Mouse (Mus musculus): Measurements from ENCODE around the gene Mafk. TPM values are rescaled to one million over a fixed set of nuclear protein-coding genes. Genes with fewer than 3 reads are reported as not detected.

Mafk gene
- polyA plus RNA-seq, 1 experiment = 15.6 TPM

DNA sequence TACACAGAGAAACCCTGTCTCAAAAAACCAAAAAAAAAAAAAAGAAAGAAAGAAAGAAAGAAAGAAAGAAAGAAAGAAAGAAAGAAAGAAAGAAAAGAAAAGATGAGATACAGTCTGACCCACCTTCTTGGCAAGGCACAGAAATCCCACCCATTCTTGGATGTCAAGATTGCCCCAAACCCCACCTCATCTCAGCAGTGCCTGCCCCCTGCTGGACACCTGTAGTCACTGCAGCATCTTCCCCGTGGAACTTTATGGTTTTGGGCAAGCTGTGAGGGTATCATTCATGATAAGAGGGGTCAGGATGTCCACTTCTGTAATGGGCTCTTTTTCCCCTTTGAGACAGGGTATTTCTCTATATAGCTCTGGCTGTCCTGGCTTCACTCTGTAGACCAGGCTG lies 26.0 kb downstream of the Mafk start:
- no peaks in the 10 kb centered on the region for H3K27me3 ChIP-seq (ENCODE audit: control insufficient read depth, insufficient read depth, low read length, poor library complexity, severe bottlenecking)
- no peak overlapping the region for H3K9ac ChIP-seq (ENCODE audit: low read depth, poor library complexity, severe bottlenecking)
- H3K4me1 ChIP-seq (ENCODE audit: control insufficient read depth, insufficient read depth, low read length) = no peaks in the 10 kb centered on the region
- no peaks in the 10 kb centered on the region for H3K9me3 ChIP-seq (replicated peaks; ENCODE audit: control insufficient read depth, insufficient read depth, low read length, poor library complexity, severe bottlenecking)
- no peak overlapping the region for H3K27ac ChIP-seq (ENCODE audit: insufficient read depth, low read length)
- TF ChIP-seq EP300 (IDR thresholded peaks at IDR 0.05; ENCODE audit: insufficient read depth, low read depth, low read length) (no peak), CTCF (IDR thresholded peaks at IDR 0.05; ENCODE audit: low read depth, low read length) (peak; percentile 93)
- H3K4me3 ChIP-seq (ENCODE audit: low read depth, low read length) = no peak overlapping the region
- no peaks in the 10 kb centered on the region; the same call in 1 of the 2 replicates for H3K36me3 ChIP-seq (ENCODE audit: control insufficient read depth, insufficient read depth, low read length, poor library complexity, severe bottlenecking)

DNA sequence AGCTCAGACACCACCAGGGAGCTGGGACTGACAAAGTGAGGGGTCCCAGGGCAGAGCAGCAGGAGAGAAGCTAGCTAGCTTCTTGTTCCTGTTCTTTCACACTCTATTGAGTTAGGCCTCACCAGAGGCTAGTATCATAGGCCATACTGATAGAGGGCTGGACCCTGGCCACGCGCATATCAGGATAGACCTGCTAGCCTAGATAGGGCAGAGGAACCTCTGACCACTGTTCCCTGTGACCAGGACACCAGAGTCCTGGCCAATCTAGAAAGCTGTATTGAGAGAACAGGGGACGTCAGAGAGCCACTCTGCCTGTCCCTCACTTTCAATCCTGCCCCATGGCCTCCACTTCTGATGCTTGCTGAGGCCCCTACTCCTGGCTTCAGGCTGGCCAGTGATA lies 26.7 kb downstream of the Mafk start:
- H3K4me3 ChIP-seq (ENCODE audit: low read depth, low read length) = no peak overlapping the region
- TF ChIP-seq CTCF (IDR thresholded peaks at IDR 0.05; ENCODE audit: low read depth, low read length) (no peak), POLR2A (IDR thresholded peaks at IDR 0.05; ENCODE audit: insufficient read depth, low read length) (no peak), EP300 (IDR thresholded peaks at IDR 0.05; ENCODE audit: insufficient read depth, low read depth, low read length) (no peak)
- H3K27me3 ChIP-seq (ENCODE audit: control insufficient read depth, insufficient read depth, low read length, poor library complexity, severe bottlenecking) = no peaks in the 10 kb centered on the region
- no peak overlapping the region for H3K27ac ChIP-seq (ENCODE audit: insufficient read depth, low read length)
- no peak overlapping the region for H3K9ac ChIP-seq (ENCODE audit: low read depth, poor library complexity, severe bottlenecking)
- no peaks in the 10 kb centered on the region; the same call in 1 of the 2 replicates for H3K36me3 ChIP-seq (ENCODE audit: control insufficient read depth, insufficient read depth, low read length, poor library complexity, severe bottlenecking)
- H3K9me3 ChIP-seq (replicated peaks; ENCODE audit: control insufficient read depth, insufficient read depth, low read length, poor library complexity, severe bottlenecking) = no peaks in the 10 kb centered on the region
- no peaks in the 10 kb centered on the region for H3K4me1 ChIP-seq (ENCODE audit: control insufficient read depth, insufficient read depth, low read length)

DNA sequence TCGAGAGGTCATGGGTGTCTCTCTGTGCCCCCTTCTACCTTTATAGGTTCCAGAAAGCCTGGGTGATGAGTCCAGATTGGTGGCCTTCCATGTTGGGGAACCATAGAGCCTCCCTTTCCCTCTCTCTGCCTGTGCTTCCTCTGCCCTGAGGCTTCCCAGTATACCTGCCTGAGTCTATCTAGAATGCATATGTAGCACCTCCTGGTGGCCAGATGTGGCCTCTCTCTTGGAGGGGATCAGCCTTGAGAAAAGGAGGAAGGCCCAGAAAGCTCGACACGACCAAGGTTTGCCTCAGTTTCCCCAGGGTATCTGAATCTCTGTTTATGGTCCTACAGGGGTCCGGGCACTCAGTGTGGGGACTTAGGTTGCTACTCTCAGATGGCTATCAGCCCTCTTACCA lies 27.5 kb downstream of the Mafk start:
- Histone ChIP-seq H3K36me3 (ENCODE audit: control insufficient read depth, insufficient read depth, low read length, poor library complexity, severe bottlenecking) (no peaks in the 10 kb centered on the region; the same call in 1 of the 2 replicates), H3K9me3 (replicated peaks; ENCODE audit: control insufficient read depth, insufficient read depth, low read length, poor library complexity, severe bottlenecking) (no peaks in the 10 kb centered on the region), H3K4me1 (ENCODE audit: control insufficient read depth, insufficient read depth, low read length) (no peaks in the 10 kb centered on the region), H3K27ac (ENCODE audit: insufficient read depth, low read length) (no peak overlapping the region), H3K9ac (ENCODE audit: low read depth, poor library complexity, severe bottlenecking) (no peak overlapping the region), H3K27me3 (ENCODE audit: control insufficient read depth, insufficient read depth, low read length, poor library complexity, severe bottlenecking) (no peaks in the 10 kb centered on the region), H3K4me3 (ENCODE audit: low read depth, low read length) (no peak overlapping the region)
- peak; percentile 66 for TF ChIP-seq CTCF (IDR thresholded peaks at IDR 0.05; ENCODE audit: low read depth, low read length)
- no peak for TF ChIP-seq POLR2A (IDR thresholded peaks at IDR 0.05; ENCODE audit: insufficient read depth, low read length)

DNA sequence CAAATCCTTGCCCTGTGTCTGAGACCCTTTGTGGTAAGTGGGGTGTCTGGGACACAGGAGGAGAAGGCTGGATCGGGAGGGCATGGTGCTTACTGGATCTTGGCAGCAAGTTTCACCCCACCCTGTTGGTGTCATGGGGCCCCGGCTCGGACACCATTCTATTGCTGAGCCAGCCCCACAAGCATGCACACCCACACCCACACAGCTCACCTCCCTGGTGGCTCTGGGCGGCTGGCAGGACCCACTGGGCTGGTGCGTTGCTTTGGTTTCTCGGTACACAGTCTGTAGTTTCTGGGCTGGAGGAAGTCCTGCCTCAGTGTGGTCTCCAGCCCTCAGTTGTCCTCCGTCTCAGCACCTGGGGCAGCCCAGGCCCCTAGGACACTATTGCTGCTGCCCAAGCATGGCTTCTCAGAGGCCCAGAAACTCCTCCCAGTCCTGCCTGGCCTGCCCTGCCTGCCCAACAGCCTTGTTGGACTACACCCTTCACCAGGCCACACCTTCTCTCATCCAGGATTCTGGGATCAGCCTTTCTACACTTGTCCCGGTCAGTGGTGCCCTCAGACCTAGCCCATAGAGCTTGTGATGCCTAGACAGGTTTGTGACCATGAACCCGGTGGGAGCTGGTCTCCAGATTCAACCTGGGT lies 28.3 kb downstream of the Mafk start, which contains the start of gene Tmem184a:
TSS of gene Tmem184a (minus strand) at position 380 of the 644 bp plus-strand sequence.
- TF ChIP-seq POLR2A (IDR thresholded peaks at IDR 0.05; ENCODE audit: insufficient read depth, low read length) (no peak), CTCF (IDR thresholded peaks at IDR 0.05; ENCODE audit: low read depth, low read length) (no peak), EP300 (IDR thresholded peaks at IDR 0.05; ENCODE audit: insufficient read depth, low read depth, low read length) (no peak)
- H3K27me3 ChIP-seq (ENCODE audit: control insufficient read depth, insufficient read depth, low read length, poor library complexity, severe bottlenecking) = no peaks in the 10 kb centered on the region
- no peak within 1 kb of the TSS for H3K27ac ChIP-seq (ENCODE audit: insufficient read depth, low read length)
- no peak within 1 kb of the TSS for H3K9ac ChIP-seq (ENCODE audit: low read depth, poor library complexity, severe bottlenecking)
- H3K9me3 ChIP-seq (replicated peaks; ENCODE audit: control insufficient read depth, insufficient read depth, low read length, poor library complexity, severe bottlenecking) = no peaks in the 10 kb centered on the region
- no peaks in the 10 kb centered on the region for H3K4me1 ChIP-seq (ENCODE audit: control insufficient read depth, insufficient read depth, low read length)
- no peak within 1 kb of the TSS for H3K4me3 ChIP-seq (ENCODE audit: low read depth, low read length)
- H3K36me3 ChIP-seq (ENCODE audit: control insufficient read depth, insufficient read depth, low read length, poor library complexity, severe bottlenecking) = no peaks in the 10 kb centered on the region; the same call in 1 of the 2 replicates

DNA sequence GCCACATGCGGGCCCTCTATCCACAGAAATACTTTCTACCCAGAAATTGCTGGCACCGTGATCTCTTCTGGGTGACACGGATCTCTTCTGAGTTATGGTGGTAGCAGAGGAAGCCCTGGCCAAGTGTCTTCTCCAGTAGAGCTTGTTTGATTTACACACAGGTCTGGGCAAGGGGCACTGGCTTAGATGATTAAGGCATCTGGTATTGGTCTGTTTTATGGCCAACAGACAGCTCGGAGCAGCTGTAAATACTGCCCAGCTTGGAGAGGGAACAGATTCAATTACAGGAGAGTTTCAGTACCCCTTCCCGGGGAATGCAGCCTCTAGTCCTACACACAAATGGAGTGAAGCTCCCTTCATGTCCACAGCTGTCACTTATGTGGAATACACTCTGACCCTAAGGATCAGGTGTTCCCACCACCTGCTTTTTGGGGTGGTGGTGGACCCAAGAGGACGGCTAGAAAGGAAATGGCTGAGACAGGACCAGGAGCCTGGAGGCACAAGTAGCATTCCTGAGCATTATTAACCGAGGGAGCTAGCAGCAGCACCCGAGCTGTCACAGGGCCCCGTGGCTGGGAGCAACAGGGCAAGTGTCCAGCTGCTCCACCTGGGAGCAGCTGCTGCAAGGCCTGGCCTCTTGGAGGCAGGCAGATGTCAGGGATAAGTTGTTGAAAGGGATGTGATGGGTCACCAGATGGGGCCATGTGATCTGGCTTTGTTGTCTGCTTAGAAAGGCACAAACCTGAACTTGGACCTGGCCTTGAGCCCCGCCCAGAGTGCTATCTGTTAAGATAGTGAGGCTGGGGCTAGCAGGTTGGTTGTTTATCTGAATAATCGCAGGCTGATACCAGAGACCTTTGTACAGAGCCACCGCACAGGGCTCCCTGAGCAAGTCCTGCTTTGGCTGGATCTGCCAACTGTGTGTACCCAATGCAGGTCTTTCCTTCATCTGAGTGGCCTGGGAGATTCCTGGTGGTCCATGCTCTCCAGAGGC lies 30.4 kb downstream of the Mafk start:
- no peak overlapping the region for H3K4me3 ChIP-seq (ENCODE audit: low read depth, low read length)
- H3K36me3 ChIP-seq (ENCODE audit: control insufficient read depth, insufficient read depth, low read length, poor library complexity, severe bottlenecking) = no peaks in the 10 kb centered on the region; the same call in 1 of the 2 replicates
- H3K27ac ChIP-seq (ENCODE audit: insufficient read depth, low read length) = no peak overlapping the region
- no peak overlapping the region for H3K9ac ChIP-seq (ENCODE audit: low read depth, poor library complexity, severe bottlenecking)
- H3K27me3 ChIP-seq (ENCODE audit: control insufficient read depth, insufficient read depth, low read length, poor library complexity, severe bottlenecking) = no peaks in the 10 kb centered on the region
- no peaks in the 10 kb centered on the region for H3K4me1 ChIP-seq (ENCODE audit: control insufficient read depth, insufficient read depth, low read length)
- no peaks in the 10 kb centered on the region for H3K9me3 ChIP-seq (replicated peaks; ENCODE audit: control insufficient read depth, insufficient read depth, low read length, poor library complexity, severe bottlenecking)
- TF ChIP-seq CTCF (IDR thresholded peaks at IDR 0.05; ENCODE audit: low read depth, low read length) (no peak), POLR2A (IDR thresholded peaks at IDR 0.05; ENCODE audit: insufficient read depth, low read length) (no peak), EP300 (IDR thresholded peaks at IDR 0.05; ENCODE audit: insufficient read depth, low read depth, low read length) (0 out of 2 replicates have a peak, but pooled peaks have one; percentile 48)
